Mouse (Mus musculus) lung, embryonic 15.5 days (tissue): Measurements from ENCODE around the gene Znrf1. TPM values are rescaled to one million over a fixed set of nuclear protein-coding genes. Genes with fewer than 3 reads are reported as not detected.

ENCODE experiments used
- ATAC-seq: fragments of 200-750 bp; cut with Nextera tagmentation; 2 replicates; pipeline ENCODE4 v1.8.0; 2017; ENCODE audit warnings: moderate number of reproducible peaks, borderline replicate concordance; ENCODE audit not compliant: low FRiP score, low TSS enrichment; ENCODE audit errors: extremely low read depth
- H3K27ac ChIP-seq: fragments of 300-500 bp; sonication (generic); 2 replicates; pipeline ENCODE4 v1.5.1; 2015; ENCODE audit warnings: moderate library complexity, mild to moderate bottlenecking, inconsistent platforms
- H3K27me3 ChIP-seq: fragments of 300-500 bp; sonication (generic); 2 replicates; pipeline ENCODE4 v1.6.1; 2015; ENCODE audit warnings: inconsistent platforms
- H3K36me3 ChIP-seq: fragments of 300-500 bp; sonication (generic); 2 replicates; pipeline ENCODE4 v1.6.1; 2015; ENCODE audit warnings: inconsistent platforms
- H3K4me1 ChIP-seq: fragments of 300-500 bp; sonication (generic); 2 replicates; pipeline ENCODE4 v1.6.1; 2015; ENCODE audit warnings: inconsistent platforms
- H3K4me2 ChIP-seq: fragments of 300-500 bp; sonication (generic); 2 replicates; pipeline ENCODE4 v1.6.1; 2015; ENCODE audit warnings: inconsistent platforms, mild to moderate bottlenecking, moderate library complexity
- H3K4me3 ChIP-seq: fragments of 300-500 bp; sonication (generic); 2 replicates; pipeline ENCODE4 v1.5.1; 2015; ENCODE audit warnings: mild to moderate bottlenecking, inconsistent platforms
- H3K9ac ChIP-seq: fragments of 300-500 bp; sonication (generic); 2 replicates; pipeline ENCODE4 v1.6.1; 2015; ENCODE audit warnings: inconsistent platforms
- H3K9me3 ChIP-seq: fragments of 300-500 bp; sonication (generic); 2 replicates; pipeline ENCODE4 v1.6.1; 2016; ENCODE audit warnings: inconsistent platforms
- WGBS: fragments of 180-500 bp; shearing (Covaris S2); methylation state at CpG from one replicate; pipeline ENCODE4 v1.1.7; 2015; 5-methylcytosine and 5-hydroxymethylcytosine counted together
- polyA plus RNA-seq: library from polyadenylated mRNA; unstranded; fragments of >200 nt; fragmentation: Nextera tagmentation; extraction: Ambion mirVana; gene quantifications from 2 replicates; pipeline ENCODE4 v1.2.1, GENCODE M21; 2015

Gene Znrf1
- polyA plus RNA-seq, 1 experiment from 2014 or later: 31.5 TPM

- WGBS: 81% methylated on average over 9 of the region's 9 CpGs
- H3K9ac ChIP-seq: no peak overlapping the region
- no peaks in the 10 kb centered on the region for H3K9me3 ChIP-seq
- peaks cover 10% of the 10 kb centered on the region for H3K36me3 ChIP-seq
- H3K27ac ChIP-seq: no peak overlapping the region
- 0 out of 2 replicates have a peak, but pooled peaks cover 2% of the 10 kb centered on the region for H3K4me1 ChIP-seq
- no peak for ATAC-seq
- no peak overlapping the region for H3K4me3 ChIP-seq
- no peaks in the 10 kb centered on the region for H3K27me3 ChIP-seq
- no peak overlapping the region for H3K4me2 ChIP-seq
Measured at GRCm38 (mm10) chr8:111606961-111607360, 71.1 kb downstream of the Znrf1 start.

- Histone ChIP-seq H3K4me3 (no peak overlapping the region), H3K9ac (no peak overlapping the region), H3K27me3 (no peaks in the 10 kb centered on the region), H3K36me3 (peaks cover 10% of the 10 kb centered on the region), H3K4me1 (0 out of 2 replicates have a peak, but pooled peaks cover 2% of the 10 kb centered on the region), H3K9me3 (no peaks in the 10 kb centered on the region), H3K27ac (no peak overlapping the region), H3K4me2 (no peak overlapping the region)
- 93% methylated on average over 7 of the region's 7 CpGs for WGBS
- ATAC-seq: no peak
Measured at GRCm38 (mm10) chr8:111607414-111607813, 71.5 kb downstream of the Znrf1 start.

DNA sequence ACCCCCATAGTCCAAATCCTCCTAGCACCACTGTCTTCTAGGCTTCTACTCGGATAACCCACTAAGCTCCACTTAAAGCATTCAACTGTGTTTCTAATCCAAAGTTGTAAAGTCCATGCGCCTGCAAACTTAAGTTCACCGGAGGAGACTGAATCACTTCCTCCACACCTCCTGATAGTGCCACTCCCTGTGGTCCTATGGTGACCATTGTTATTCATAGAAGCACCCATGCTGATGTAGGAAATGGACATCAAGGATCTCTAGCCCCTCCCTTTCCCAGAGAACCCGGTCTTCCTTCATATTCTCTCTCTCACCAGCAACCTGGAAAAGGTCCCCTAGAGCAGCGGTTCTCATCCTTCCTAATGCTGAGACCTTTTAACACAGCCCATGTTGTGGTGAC is 77.3 kb downstream of the Znrf1 start:
- WGBS: 74% methylated on average over 5 of the region's 5 CpGs
- H3K27ac ChIP-seq: no peak overlapping the region
- no peak for ATAC-seq

DNA sequence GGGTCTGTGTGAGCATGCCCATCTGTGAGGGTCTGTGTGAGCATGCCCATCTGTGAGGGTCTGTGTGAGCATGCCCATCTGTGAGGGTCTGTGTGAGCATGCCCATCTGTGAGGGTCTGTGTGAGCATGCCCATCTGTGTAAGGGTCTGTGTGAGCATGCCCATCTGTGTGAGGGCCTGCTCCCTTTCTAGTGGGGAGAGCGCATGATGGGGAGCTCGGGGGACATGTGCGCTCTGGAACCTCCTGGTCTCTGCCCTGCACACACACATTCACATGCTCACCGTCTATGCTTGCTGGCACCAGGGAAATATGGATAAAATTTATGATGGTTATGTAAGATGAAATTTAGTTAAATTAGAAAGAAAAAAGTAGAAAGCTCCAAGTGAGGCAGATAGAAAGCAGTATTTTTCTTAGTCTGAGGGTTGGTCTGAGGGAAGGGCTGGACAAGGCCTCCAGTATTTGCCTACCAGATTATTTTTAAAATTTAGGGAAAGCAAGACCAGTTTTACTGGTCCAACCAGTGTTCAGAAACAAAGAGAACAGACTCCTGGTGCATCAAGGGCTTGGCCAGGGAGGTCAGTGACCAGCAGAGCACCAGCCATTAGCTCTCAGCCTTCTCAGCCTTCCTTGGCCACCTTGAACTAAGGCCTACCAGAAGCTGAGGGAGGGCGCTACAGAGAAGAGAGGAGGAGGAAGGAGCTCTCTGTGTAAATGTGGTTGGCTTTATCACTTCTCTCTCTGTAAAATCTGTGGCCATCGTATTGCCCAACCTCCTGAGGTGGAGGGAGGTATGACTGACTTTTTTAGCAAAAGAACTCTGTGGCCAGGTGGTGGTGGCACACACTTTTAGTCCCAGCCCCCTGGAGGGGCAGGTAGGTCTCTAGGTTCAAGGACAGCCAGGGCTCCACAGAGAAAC is 79.1 kb downstream of the Znrf1 start:
- Histone ChIP-seq H3K27me3 (no peaks in the 10 kb centered on the region), H3K27ac (peak overlapping the region; percentile 57), H3K9me3 (no peaks in the 10 kb centered on the region), H3K4me3 (no peak overlapping the region), H3K4me1 (peaks cover 16% of the 10 kb centered on the region), H3K36me3 (peaks cover 10% of the 10 kb centered on the region), H3K9ac (no peak overlapping the region), H3K4me2 (no peak overlapping the region)
- WGBS: 69% methylated on average over 6 of the region's 6 CpGs
- peak; percentile 35; the same call in 1 of the 2 replicates for ATAC-seq

More for the DNA sequence above, 77.3 kb downstream of the Znrf1 start:
- H3K9ac ChIP-seq: no peak overlapping the region
- H3K4me2 ChIP-seq: no peak overlapping the region
- H3K27me3 ChIP-seq: no peaks in the 10 kb centered on the region
- no peaks in the 10 kb centered on the region for H3K9me3 ChIP-seq
- peaks cover 16% of the 10 kb centered on the region for H3K4me1 ChIP-seq
- no peak overlapping the region for H3K4me3 ChIP-seq
- H3K36me3 ChIP-seq: peaks cover 13% of the 10 kb centered on the region

DNA sequence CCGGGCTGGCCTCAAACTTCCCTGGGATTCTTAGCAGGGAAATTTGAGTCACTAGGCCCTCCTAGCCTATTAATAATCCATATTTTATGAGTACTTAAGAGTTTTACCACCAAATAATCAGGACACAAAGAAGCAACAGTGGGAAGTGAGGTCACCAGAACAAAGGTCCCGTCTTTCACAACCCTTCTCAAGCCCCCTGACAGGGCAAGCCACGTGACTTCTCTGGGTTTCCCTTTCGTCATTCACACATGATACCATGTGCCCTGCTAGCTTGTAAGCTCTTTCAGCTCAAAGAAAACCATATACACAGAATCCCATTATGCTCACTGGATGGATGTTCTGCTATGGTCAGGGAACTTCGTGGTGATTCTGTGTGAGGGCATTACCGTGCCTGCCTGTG is 81.9 kb downstream of the Znrf1 start:
- ATAC-seq: no peak
- WGBS: 49% methylated on average over 6 of the region's 6 CpGs
- H3K36me3 ChIP-seq: peaks cover 9% of the 10 kb centered on the region; the same call in 1 of the 2 replicates
- peaks cover 16% of the 10 kb centered on the region for H3K4me1 ChIP-seq
- H3K27ac ChIP-seq: no peak overlapping the region; the same call in 1 of the 2 replicates
- no peak overlapping the region for H3K4me2 ChIP-seq
- no peaks in the 10 kb centered on the region for H3K27me3 ChIP-seq
- no peaks in the 10 kb centered on the region for H3K9me3 ChIP-seq
- H3K9ac ChIP-seq: no peak overlapping the region
- no peak overlapping the region for H3K4me3 ChIP-seq

GRCm38 (mm10) chr8:111618273-111618672 is 82.4 kb downstream of the Znrf1 start:
- Histone ChIP-seq H3K4me1 (peaks cover 16% of the 10 kb centered on the region), H3K4me2 (no peak overlapping the region), H3K36me3 (peaks cover 9% of the 10 kb centered on the region; the same call in 1 of the 2 replicates), H3K4me3 (no peak overlapping the region), H3K27ac (no peak overlapping the region; the same call in 1 of the 2 replicates), H3K27me3 (no peaks in the 10 kb centered on the region), H3K9ac (no peak overlapping the region), H3K9me3 (no peaks in the 10 kb centered on the region)
- 71% methylated on average over 4 of the region's 4 CpGs for WGBS
- ATAC-seq: no peak

DNA sequence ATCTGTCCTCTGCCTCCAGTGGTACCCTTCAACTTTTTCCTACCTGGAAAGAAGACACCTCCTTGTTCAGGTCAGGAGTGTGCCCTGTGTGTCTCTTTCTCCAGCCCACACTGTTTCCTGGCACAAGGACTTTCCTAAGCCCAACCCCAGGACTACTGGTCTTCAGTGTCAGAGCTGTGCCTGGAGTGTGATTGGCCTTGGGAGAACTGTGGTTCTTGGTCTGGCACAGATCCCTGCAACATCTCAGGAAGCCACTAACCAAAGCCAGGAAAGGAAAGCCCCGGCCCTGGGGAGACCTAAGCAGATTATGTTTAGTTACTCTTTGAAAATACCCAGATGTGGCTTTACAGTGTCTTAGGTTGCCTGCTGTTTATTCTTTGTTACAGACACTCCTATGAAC is 84.0 kb downstream of the Znrf1 start:
- H3K36me3 ChIP-seq: peaks cover 9% of the 10 kb centered on the region; the same call in 1 of the 2 replicates
- H3K27ac ChIP-seq: no peak overlapping the region
- no peak overlapping the region for H3K4me3 ChIP-seq
- WGBS: 53% methylated on average over 1 of the region's 1 CpGs
- ATAC-seq: no peak
- no peak overlapping the region for H3K9ac ChIP-seq
- H3K9me3 ChIP-seq: no peaks in the 10 kb centered on the region
- peaks cover 17% of the 10 kb centered on the region for H3K4me1 ChIP-seq
- H3K4me2 ChIP-seq: no peak overlapping the region
- H3K27me3 ChIP-seq: no peaks in the 10 kb centered on the region

DNA sequence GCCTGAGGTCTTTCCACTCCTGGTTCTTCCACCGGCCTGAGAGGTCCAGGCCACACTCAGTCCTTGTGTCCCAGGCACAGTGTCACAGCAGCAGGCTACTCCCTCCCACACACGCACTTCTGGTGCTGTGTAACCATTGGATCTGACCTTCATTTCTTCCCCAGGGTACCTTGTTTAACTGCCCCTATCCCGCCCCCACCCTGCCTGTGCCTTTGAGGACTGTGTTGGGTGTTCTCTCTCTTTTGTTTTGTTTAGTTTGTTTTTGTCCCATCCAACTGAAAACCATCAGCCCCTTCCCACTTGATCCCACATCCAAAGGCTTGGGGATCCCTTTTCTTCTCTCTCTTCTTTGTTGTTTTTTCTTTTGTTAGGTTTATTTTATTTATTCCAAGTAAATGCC is 86.2 kb downstream of the Znrf1 start:
- Histone ChIP-seq H3K36me3 (peaks cover 9% of the 10 kb centered on the region; the same call in 1 of the 2 replicates), H3K4me2 (no peak overlapping the region), H3K9me3 (no peaks in the 10 kb centered on the region), H3K27ac (no peak overlapping the region), H3K4me3 (no peak overlapping the region), H3K9ac (no peak overlapping the region), H3K4me1 (peaks cover 11% of the 10 kb centered on the region), H3K27me3 (no peaks in the 10 kb centered on the region)
- WGBS: 82% methylated on average over 3 of the region's 3 CpGs
- ATAC-seq: no peak

DNA sequence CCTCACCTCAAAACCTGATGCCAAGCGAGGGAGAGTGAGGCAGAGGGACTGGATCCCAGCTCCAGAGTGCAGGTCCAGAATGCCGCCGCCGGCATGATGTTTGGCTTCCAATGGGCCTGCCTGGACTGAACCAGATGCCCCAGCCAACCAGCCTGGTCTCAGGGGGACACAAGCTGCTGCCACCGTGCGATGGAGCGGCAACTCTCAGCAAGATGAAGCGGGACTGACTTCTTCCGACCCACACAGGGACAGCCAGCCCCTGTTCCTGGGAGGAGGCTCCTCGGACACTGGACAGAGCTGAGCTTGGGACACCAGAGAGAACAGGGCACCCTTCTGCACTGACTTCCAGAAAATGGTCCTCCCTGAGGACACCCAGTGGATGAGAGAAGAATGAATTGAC is 86.7 kb downstream of the Znrf1 start:
- no peaks in the 10 kb centered on the region for H3K9me3 ChIP-seq
- no peak overlapping the region for H3K4me2 ChIP-seq
- no peaks in the 10 kb centered on the region for H3K27me3 ChIP-seq
- peaks cover 11% of the 10 kb centered on the region for H3K4me1 ChIP-seq
- WGBS: 88% methylated on average over 10 of the region's 10 CpGs
- H3K9ac ChIP-seq: no peak overlapping the region
- peaks cover 9% of the 10 kb centered on the region; the same call in 1 of the 2 replicates for H3K36me3 ChIP-seq
- no peak overlapping the region for H3K4me3 ChIP-seq
- H3K27ac ChIP-seq: no peak overlapping the region
- ATAC-seq: no peak

GRCm38 (mm10) chr8:111624081-111624852 is 88.4 kb downstream of the Znrf1 start:
- H3K36me3 ChIP-seq: peaks cover 6% of the 10 kb centered on the region; the same call in 1 of the 2 replicates
- peak; percentile 28 for ATAC-seq
- H3K27me3 ChIP-seq: no peaks in the 10 kb centered on the region
- H3K4me1 ChIP-seq: peaks cover 7% of the 10 kb centered on the region; the same call in 1 of the 2 replicates
- H3K9ac ChIP-seq: no peak overlapping the region
- H3K9me3 ChIP-seq: no peaks in the 10 kb centered on the region
- H3K27ac ChIP-seq: peak overlapping the region; percentile 16
- H3K4me2 ChIP-seq: no peak overlapping the region
- WGBS: 72% methylated on average over 12 of the region's 12 CpGs
- no peak overlapping the region for H3K4me3 ChIP-seq

GRCm38 (mm10) chr8:111624853-111625221 is 88.9 kb downstream of the Znrf1 start:
- Histone ChIP-seq H3K9me3 (no peaks in the 10 kb centered on the region), H3K4me1 (peaks cover 7% of the 10 kb centered on the region), H3K36me3 (peaks cover 6% of the 10 kb centered on the region; the same call in 1 of the 2 replicates), H3K27me3 (no peaks in the 10 kb centered on the region), H3K4me3 (no peak overlapping the region), H3K4me2 (no peak overlapping the region), H3K27ac (peak overlapping the region; percentile 16; the same call in 1 of the 2 replicates), H3K9ac (no peak overlapping the region)
- ATAC-seq: no peak
- WGBS: 90% methylated on average over 10 of the region's 10 CpGs
